Mouse (Mus musculus) forebrain, embryonic 12.5 days (tissue): ENCODE data around the gene Acrbp. TPM values are rescaled to one million over a fixed set of nuclear protein-coding genes. Genes with fewer than 3 reads are reported as not detected.

Source experiments
- ATAC-seq: fragments of 200-750 bp; cut with Nextera tagmentation; 2 replicates; pipeline ENCODE4 v1.8.0; 2017; ENCODE audit warnings: moderate TSS enrichment; ENCODE audit not compliant: low FRiP score
- H3K27ac ChIP-seq: fragments of 300-500 bp; sonication (generic); 2 replicates; pipeline ENCODE4 v1.5.1; 2016; ENCODE audit warnings: mild to moderate bottlenecking
- H3K27me3 ChIP-seq: fragments of 300-500 bp; sonication (generic); 2 replicates; pipeline ENCODE4 v1.6.1; 2016; ENCODE audit warnings: mild to moderate bottlenecking
- H3K36me3 ChIP-seq: fragments of 300-500 bp; sonication (generic); replicated peaks from 2 replicates; pipeline ENCODE4 v1.6.1; 2016; ENCODE audit warnings: mild to moderate bottlenecking
- H3K4me1 ChIP-seq: fragments of 300-500 bp; sonication (generic); 2 replicates; pipeline ENCODE4 v1.6.1; 2016
- H3K4me2 ChIP-seq: fragments of 300-500 bp; sonication (generic); 2 replicates; pipeline ENCODE4 v1.6.1; 2016; ENCODE audit warnings: mild to moderate bottlenecking, moderate library complexity
- H3K4me3 ChIP-seq: fragments of 300-500 bp; sonication (generic); replicated peaks from 2 replicates; pipeline ENCODE4 v1.5.1; 2016; ENCODE audit warnings: mild to moderate bottlenecking
- H3K9ac ChIP-seq: fragments of 300-500 bp; sonication (generic); 2 replicates; pipeline ENCODE4 v1.6.1; 2016; ENCODE audit warnings: mild to moderate bottlenecking
- H3K9me3 ChIP-seq: fragments of 300-500 bp; sonication (generic); 2 replicates; pipeline ENCODE4 v1.6.1; 2016
- WGBS: fragments of 180-500 bp; shearing (Covaris S2); methylation state at CpG from one replicate; pipeline ENCODE4 v1.1.7; 2016; 5-methylcytosine and 5-hydroxymethylcytosine counted together
- microRNA-seq: library from miRNA; unstranded; fragments of <30 nt; microRNA quantifications from one replicate; pipeline ENCODE4, GENCODE M21; 2017
- polyA plus RNA-seq: library from polyadenylated mRNA; unstranded; fragments of >200 nt; fragmentation: Nextera tagmentation; extraction: Ambion mirVana; gene quantifications from 2 replicates; pipeline ENCODE4 v1.2.1, GENCODE M21; 2016

Gene Acrbp
- polyA plus RNA-seq, 1 experiment from 2014 or later: 14.7 TPM

DNA sequence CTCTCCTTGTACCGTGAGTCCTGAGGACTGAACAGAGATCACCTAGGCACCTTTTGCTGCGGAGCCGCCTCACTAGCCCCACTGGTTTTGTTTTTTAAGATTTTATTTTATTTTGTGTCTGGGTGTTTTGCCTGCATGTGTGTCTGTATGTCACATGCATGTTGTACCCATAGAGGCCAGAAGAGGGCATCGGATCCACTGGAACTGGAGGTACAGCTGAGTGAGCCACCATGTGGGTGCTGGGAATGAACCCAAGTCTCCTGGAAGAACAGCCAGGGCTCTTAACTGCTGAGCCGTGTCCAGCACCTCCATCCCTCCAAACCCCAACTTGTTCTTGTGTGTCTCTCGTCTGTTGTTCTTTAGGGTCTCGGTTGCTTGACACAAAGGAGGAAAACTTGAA lies 61.4 kb downstream of the Acrbp start:
- H3K27ac ChIP-seq: no peak overlapping the region
- H3K4me3 ChIP-seq: no peak overlapping the region
- H3K4me1 ChIP-seq: no peaks in the 10 kb centered on the region
- no peak for ATAC-seq
- peaks cover 96% of the 10 kb centered on the region for H3K36me3 ChIP-seq
- WGBS: 97% methylated on average over 7 of the region's 7 CpGs
- H3K27me3 ChIP-seq: no peaks in the 10 kb centered on the region
- no peak overlapping the region for H3K4me2 ChIP-seq
- H3K9me3 ChIP-seq: no peaks in the 10 kb centered on the region
- H3K9ac ChIP-seq: no peak overlapping the region

DNA sequence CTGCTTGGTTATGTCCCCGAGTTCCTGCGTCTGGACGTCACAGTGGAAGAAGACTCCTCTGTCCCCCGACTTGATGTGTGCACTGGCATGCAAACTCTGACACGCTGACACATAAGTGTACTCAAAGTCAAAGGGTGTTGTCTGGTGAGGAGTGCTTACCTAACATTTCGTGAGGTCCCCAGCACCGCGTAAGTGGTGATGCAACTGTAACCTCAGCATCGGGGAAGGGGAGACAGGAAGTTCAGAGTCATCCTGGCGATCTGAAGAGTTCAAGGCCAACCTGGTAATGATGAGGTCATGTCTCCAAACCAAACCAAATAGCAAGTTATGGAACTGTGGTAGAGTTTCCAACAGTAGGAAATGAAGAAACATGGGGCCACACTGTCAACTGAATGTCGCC lies 63.1 kb downstream of the Acrbp start:
- H3K4me3 ChIP-seq: no peak overlapping the region
- no peak overlapping the region for H3K9ac ChIP-seq
- no peaks in the 10 kb centered on the region for H3K4me1 ChIP-seq
- WGBS: 95% methylated on average over 11 of the region's 11 CpGs
- no peaks in the 10 kb centered on the region for H3K27me3 ChIP-seq
- no peak overlapping the region for H3K4me2 ChIP-seq
- H3K9me3 ChIP-seq: no peaks in the 10 kb centered on the region
- no peak overlapping the region for H3K27ac ChIP-seq
- ATAC-seq: no peak
- peaks cover 96% of the 10 kb centered on the region for H3K36me3 ChIP-seq

Small RNA genes lying within 50 kb of the gene (microRNA-seq; reads per million reads assigned to microRNA genes)
- gene Mir7045: not detected

Other genes starting within 250 kb of the Acrbp start
- 4.5 and 7.7 TPM in 2 replicates for gene Spsb2, start 241.0 kb upstream of the Acrbp start, polyA plus RNA-seq
- gene Tpi1, start 235.4 kb upstream of the Acrbp start, polyA plus RNA-seq: 559 and 592 TPM in 2 replicates
- 199 and 221 TPM in 2 replicates for gene Usp5, start 220.2 kb upstream of the Acrbp start, polyA plus RNA-seq
- gene Cdca3, start 220.1 kb upstream of the Acrbp start, polyA plus RNA-seq: 233 and 244 TPM in 2 replicates
- 0.67 and 1.1 TPM in 2 replicates for gene Gnb3, start 209.4 kb upstream of the Acrbp start, polyA plus RNA-seq
- gene P3h3, start 191.9 kb upstream of the Acrbp start, polyA plus RNA-seq: 15.0 and 19.8 TPM in 2 replicates
- 9.9 and 10.2 TPM in 2 replicates for gene Gpr162, start 185.7 kb upstream of the Acrbp start, polyA plus RNA-seq
- 0.12 and 0.14 TPM in 2 replicates for gene Cd4, start 161.5 kb upstream of the Acrbp start, polyA plus RNA-seq
- gene Lag3, start 138.0 kb upstream of the Acrbp start, polyA plus RNA-seq: 2.0 and 3.0 TPM in 2 replicates
- 516 and 526 TPM in 2 replicates for gene Ptms, start 129.6 kb upstream of the Acrbp start, polyA plus RNA-seq
- gene Mlf2, start 118.3 kb upstream of the Acrbp start, polyA plus RNA-seq: 445 and 449 TPM in 2 replicates
- 104 and 110 TPM in 2 replicates for gene Cops7a, start 84.2 kb upstream of the Acrbp start, polyA plus RNA-seq
- 6.9 and 8.2 TPM in 2 replicates for gene Pianp, start 53.0 kb upstream of the Acrbp start, polyA plus RNA-seq
- 16.7 and 19.1 TPM in 2 replicates for gene Zfp384, start 40.5 kb upstream of the Acrbp start, polyA plus RNA-seq
- gene Ing4, start 9.9 kb upstream of the Acrbp start, polyA plus RNA-seq: 163 and 164 TPM in 2 replicates
- gene Lpar5, start 18.2 kb downstream of the Acrbp start, polyA plus RNA-seq: 0.31 TPM in 1 of 2 replicates, not detected in the other
- gene Chd4, start 46.3 kb downstream of the Acrbp start, polyA plus RNA-seq: 120 and 124 TPM in 2 replicates
- 62.9 and 63.6 TPM in 2 replicates for gene Nop2, start 82.2 kb downstream of the Acrbp start, polyA plus RNA-seq
- gene Iffo1, start 95.6 kb downstream of the Acrbp start, polyA plus RNA-seq: 15.9 and 16.0 TPM in 2 replicates
- gene Gapdh, start 116.8 kb downstream of the Acrbp start, polyA plus RNA-seq: 2,231 and 2,319 TPM in 2 replicates
- gene Ncapd2, start 142.0 kb downstream of the Acrbp start, polyA plus RNA-seq: 221 and 246 TPM in 2 replicates
- 192 and 193 TPM in 2 replicates for gene Mrpl51, start 142.1 kb downstream of the Acrbp start, polyA plus RNA-seq
- gene Vamp1, start 165.9 kb downstream of the Acrbp start, polyA plus RNA-seq: 5.5 and 6.0 TPM in 2 replicates
- gene Tapbpl, start 182.2 kb downstream of the Acrbp start, polyA plus RNA-seq: 1.5 and 2.1 TPM in 2 replicates
- gene Cd27, start 187.3 kb downstream of the Acrbp start, polyA plus RNA-seq: 1.6 and 1.8 TPM in 2 replicates
- gene Tuba3a, start 236.4 kb downstream of the Acrbp start, polyA plus RNA-seq: not detected in 2 replicates